Mouse (Mus musculus) retina, adult 2 months (tissue): ENCODE measurements around the gene Gpha2.
A peak's percentile ranks its signal among the peaks of the same experiment; 100 is the strongest.

ENCODE experiments used
- DNase-seq: peaks from one replicate; pipeline ENCODE4 v3.0.0-alpha.2; 2012; ENCODE audit warnings: low read depth, low spot score

The Gpha2 gene

DNA sequence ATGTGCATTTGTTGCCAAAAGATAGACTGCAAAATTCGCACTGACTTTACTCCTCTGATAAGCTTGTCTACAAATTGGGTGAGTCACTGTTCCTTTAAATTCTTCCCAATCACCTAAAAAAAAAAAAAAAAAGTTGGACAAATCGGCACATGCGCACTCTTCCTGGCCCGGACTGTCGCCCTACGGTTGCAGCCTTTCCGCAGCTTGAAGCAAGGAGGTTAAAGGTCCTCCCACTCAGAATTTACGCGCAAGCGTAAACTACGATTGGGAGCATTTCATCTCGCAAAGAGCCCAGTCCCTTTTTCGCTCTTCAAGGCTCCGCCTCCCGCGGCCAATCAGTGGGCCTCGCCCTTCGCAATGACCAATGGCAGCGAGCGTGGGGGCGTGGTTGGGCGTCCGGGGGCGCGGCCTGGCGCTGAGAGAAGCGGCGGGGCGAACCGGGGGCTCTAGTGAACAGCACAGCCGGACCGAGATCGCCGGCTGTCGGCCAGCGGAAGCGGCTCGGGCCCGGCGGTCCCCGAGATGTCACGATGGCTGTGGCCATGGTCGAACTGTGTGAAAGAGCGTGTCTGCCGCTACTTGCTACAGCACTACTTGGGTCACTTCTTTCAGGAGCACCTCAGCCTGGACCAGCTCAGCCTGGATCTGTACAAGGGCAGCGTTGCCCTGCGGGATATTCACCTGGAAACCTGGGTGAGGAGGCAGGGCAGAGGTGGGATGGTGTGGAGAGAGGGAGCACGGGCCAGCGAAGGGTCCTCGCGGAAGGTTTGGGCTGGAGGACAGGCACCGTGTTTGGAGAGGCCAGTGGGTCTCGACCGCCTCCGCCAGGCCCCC is 15.3 kb downstream of the Gpha2 start, which contains the start of gene Atg2a:
Gene Atg2a, plus strand, starts transcription at position 395 of the 834 bp plus-strand sequence.
- peak; percentile 96 for DNase-seq

DNA sequence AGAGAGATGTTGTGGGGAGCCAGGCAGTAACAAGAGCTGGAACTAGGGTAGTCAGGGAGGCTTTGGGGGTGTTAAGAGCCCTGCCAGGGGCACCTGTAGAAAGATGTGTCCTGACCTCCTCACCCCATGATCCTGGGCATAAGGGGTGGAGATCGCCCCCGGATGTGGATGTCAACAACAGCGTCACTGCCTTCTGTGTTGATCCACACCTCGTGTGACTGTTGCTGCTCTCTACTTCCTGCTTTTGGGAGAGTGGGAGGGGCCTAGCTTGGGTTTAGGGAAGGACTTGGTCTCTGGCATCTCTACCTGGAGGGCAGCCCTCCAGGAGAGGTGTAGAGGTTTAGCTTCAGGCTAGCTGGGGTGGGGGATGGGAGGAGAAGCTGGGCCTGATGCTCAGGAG is 16.1 kb downstream of the Gpha2 start:
- no peak for DNase-seq

DNA sequence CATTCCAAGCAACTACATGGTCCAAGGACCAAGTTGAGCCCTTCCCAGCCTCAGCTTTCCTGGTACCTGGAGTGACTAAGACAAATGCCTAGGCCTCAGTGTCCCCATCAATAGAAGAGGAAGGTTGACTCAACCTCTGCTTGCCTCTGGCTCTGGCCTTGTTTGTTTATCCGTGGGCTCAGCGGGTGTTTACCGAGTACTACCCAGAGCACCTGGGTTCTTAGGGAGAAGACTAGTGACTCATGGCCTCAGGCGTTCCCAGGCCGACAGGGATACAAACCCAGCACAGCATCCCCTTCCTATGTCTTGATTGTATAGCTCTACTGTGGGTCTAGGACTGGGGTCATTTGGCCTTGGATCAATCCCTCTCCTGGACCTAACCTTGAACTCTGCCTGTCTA is 17.0 kb downstream of the Gpha2 start:
- no peak for DNase-seq

DNA sequence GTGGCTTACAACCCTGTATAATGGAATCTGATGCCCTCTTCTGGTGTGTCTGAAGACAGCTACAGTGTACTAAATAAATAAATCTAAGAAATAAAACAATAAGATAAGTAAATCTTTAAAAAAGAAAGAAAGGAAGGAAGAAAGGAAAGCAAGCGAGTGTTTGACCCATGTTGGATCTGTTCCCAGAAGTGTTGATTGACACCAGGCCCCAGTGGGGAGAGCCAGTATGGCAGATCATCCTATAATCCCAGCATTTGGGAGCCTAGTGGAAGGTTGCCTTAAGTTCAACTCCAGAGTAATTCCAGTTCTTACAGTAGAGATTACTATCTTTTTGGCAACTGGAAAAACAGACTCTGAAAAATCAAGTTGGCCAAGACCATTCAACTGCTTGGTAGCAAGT is 19.6 kb downstream of the Gpha2 start:
- no peak for DNase-seq

DNA sequence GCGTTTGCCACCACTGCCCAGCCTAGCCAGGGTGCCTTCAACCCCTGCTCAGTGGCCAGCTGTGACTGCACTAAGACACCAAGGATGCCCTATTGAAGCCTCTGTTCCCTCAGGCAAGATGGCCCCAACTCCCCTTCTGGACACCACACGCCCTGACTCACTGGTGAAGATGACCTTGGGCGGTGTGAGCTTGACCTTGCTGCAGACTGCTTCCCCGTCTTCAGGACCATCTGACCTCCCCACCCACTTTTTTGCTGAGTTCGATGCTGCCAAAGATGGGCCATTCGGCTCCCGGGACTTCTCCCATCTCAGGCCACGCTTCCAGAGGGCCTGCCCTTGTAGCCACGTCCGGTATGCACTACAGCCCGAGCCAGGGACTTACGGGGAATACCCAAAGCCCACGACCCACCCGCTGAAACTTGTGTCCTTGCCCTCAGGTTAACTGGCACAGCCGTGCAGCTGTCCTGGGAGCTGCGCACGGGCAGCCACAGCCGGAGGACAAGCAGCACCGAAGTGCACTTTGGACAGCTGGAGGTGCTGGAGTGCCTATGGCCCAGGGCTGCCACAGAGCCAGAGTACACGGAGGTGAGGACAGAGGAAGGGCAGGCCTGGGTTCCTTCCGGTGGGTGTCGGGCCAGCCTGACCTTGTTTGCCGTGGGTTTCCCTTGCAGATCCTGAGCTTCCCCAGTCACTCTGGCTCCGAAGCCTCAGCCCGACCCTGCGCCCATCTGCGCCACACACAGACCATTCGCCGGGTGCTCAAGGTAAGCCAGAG is 21.5 kb downstream of the Gpha2 start:
- no peak for DNase-seq

DNA sequence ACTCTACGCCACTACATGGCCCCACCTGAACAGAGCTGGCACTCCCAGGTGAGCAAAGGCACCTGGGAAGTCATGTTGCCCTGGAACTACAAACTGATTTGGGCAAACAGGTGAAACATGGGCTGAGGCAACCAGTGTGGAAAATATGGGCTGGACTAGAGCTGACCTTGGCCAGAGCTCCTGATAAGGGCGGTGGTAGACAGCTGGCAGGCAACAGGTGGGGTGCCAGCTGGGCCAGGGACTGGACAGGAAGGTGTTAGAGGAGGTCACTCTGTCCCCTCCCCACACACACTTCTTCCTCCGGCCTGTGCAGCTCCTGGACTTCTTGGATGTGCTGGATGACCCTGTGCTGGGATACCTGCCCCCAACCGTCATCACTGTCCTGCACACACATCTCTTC is 26.8 kb downstream of the Gpha2 start:
- no peak for DNase-seq

DNA sequence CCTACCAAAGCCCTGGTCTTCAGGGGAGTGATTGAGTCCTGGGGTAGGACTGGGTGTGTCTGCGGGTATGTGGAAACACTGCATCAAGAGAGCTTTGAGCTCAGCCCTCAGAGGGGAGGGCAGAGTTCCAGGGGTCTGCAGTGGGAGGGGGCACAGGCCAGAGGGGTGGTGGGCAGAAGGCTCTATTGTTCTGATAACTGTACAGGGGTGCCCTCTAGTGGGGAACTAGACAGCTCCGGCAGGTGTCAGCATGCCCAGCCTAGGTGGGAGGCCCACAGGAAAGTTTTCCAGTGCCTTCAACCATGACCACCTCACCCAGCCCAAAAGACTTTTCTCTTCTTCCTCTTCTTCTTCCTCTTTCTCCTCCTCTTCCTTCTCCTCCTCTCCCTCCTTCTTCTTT is 34.2 kb downstream of the Gpha2 start:
- DNase-seq = no peak

DNA sequence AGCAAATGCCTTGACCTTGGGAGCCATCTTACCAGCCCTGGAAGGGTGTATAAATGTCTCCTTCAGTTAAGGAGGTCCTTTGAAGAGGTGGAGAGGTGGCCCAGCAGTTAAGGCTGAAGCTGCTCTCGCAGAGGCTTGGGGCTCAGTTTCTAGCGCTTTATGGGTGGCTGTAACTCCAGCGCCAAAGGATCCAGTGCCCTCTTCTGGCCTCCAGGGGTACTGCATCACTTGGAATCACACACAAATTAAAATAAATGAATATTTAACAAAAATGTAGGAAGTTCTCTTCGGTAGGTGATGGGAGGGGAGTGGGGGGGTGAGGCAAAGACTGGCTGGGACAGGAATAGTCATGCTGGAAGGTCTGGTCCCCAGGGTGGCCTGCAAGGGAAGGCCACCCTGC is 34.8 kb downstream of the Gpha2 start:
- DNase-seq = no peak

DNA sequence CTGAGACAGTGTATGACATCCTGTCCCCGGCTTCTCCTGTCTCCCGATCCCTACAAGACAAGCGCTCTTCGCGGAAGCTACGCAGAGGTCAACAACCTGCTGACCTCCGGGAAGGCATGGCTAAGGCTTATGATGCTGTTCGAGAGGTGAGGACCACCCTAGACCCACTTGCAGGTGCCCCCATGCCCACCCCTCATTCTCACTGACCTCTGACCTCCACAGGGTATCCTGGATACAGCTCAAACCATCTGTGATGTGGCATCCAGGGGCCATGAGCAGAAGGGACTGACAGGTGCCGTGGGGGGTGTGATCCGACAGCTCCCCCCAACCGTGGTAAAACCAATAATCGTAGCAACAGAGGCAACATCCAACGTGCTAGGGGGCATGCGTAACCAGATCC is 35.2 kb downstream of the Gpha2 start:
- DNase-seq = no peak

DNA sequence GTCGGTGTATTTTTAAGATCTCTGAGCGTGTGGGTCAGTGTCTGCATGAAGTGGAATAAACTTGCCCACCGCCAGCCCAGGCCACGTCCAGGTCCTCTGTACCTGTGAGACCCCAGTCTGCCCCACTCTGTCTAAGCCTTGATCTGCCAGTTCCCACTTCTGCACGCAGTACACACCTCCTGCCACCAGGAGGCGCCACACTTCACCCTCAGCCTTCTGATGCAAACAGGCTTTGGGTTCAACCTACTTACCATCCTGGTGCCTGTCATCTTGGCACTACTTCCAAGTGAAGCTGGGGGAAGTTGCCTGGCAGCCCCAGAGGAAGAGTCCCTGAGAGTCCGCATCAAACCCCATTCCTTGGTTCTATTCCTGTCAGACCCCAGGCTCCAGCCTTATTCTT is 36.0 kb downstream of the Gpha2 start:
- peak; percentile 25 for DNase-seq

DNA sequence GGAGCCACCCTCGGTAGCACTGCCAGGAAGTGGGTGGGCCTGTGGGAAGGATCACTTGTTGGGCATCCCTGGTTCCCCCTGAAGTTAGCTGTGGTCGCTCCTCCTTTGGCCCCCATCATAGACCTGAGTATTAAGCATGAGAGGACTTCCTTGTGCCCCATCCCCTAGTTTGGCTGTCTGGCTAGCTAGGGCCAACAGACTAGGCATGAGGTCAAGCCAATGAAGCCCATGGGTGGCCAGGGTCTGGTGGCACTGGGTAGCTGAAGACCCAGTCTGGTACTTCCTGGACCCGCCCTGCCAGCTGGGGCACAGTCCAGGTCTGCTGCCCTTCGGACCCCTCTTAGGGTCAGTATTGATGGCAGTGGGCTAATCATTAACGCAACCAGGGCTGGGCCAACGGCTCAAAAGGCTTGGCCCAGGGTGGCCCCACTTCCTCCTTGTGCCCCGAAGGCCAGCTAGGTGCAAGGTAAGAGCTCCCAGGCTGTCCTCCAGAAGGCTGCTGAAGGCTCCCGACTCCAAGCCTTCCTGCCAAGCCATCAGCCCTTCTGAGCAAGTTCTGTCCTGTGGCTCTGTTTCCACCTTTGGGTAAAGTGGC is 36.8 kb downstream of the Gpha2 start:
- DNase-seq = no peak

DNA sequence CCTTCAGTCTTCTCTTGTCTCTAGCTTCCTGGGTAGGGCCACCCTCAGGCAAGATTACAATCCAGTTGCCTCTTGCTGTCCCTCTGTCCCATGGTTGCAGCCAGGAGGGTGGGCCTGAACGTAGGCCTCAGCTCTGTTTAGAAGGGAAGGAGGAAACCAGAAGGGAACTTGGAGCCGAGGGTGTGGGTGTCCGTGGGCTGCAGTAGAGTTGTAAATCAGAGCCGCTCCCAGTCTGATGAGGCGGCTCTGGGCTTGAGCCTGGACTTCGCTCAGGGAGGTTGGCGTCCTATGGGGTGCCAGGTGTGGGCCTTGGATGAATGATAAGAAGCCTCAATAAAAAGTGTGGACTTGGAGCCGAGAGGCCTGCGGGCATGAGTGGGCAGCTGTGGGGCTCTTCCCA is 38.0 kb downstream of the Gpha2 start:
- no peak for DNase-seq

DNA sequence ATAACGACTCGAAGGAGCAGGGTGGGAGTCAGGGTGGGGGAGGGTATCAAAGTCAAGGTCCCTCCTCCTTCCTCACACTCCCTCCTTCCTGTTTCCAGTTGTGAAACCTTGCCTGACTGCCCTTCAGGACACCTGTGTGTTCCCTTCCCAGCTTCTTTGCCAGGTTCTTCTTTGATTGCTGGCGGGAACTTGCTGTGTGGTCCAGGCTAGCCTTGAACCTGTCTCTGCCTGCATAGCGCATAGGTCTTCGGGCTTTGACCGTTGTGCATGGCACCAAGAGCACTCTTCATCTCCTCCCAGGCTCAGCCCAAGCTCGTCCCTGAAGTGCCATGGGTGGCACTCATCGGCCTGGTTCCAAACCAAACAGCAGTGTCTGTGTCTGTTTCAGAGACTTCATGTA is 38.8 kb downstream of the Gpha2 start:
- DNase-seq = no peak

DNA sequence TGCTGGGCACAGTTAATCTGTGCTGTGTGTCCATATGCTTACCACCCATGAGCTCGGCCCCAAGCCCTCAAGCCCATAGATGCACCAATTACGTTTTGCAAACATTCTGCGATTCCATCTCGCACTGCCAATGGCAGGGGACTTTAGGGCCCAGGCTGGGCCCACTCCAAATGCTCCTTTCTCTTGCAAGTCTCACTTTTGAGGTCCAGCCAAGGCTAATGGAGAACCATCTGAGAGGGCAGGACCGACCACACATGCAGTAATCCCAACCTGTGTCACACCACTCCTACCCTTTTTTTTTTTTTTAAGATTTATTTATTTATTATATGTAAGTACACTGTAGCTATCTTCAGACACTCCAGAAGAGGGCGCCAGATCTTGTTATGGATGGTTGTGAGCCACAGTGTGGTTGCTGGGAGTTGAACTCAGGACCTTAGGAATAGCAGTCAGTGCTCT is 39.6 kb downstream of the Gpha2 start:
- no peak for DNase-seq

DNA sequence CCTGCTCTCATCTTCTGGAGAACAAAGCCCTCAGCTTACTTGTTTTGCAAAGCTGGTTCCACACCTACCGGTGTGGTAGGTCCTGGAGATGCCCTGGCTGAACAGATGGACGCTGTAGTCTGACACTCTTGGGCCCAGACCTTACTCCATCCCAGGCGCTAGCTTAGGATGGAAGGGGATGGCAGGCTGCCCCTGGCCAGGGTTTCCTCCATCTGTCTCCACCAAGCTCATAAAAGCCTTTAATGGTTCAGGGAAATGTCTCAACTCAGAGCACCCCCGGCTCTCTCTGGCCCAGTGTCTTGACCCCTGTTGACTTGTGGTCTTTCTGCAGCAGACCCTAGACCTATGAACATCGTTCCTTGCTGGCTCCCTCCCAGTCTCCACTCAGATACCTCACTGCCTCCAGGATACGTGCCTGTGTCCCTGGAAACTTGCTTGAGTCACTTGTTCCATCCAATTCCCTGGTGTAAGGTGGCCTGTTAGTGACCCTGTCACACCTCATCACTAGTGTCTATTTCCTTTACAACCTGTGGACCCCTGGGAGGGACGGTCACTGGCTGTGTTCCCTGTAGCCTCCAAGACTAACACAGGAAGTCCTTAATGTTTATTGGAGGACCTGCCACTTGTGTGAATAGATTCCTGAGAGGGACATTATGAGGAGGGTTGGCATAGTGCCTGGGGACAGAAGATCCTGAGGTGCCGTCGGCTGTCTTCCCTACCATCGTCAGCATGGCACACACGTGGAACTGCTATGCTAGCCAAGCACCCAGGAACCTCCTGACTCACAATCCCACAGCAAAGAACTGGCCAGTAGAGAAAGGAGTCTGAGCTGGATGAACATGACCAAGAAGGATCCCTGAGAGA is 41.4 kb downstream of the Gpha2 start:
- no peak for DNase-seq

DNA sequence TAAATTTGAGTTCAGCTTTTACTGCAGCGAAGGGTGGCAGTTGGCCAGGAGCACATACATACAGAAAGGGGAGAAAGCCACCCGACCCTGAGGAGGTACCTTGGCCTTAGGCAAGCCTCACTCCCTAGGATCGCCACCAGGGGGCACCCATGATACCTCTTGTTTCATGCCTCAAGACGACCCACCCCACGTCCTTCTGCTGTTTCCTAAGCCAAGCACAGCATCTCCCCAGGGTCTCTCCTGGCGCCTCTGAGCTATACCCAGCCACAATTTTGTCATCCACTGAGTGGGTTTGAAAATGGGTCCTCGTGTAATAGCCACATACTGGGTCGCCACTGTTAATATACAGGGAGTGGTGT is 42.0 kb downstream of the Gpha2 start:
- DNase-seq = peak; percentile 40

DNA sequence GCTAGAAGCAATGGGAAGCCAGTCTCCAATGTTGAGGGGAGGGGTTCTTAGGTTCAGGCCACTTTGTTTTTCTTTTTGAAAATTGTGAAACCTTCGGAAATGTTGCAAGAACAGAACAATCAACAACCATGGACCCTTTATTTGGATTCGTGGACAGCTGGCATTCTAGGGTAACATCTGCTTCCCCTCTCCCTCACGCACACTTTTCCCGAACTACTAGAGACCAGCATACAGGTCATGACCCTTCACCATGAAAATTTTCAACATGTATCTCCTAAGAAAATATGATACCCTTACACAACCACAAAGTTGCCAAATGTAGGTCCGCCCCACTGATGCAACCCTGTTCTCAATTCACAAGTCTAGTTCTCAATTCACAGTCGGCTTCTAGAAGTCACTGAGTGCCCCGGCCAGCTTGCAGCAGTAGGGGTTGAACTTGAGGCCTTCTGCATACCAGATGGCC is 42.5 kb downstream of the Gpha2 start:
- no peak for DNase-seq

DNA sequence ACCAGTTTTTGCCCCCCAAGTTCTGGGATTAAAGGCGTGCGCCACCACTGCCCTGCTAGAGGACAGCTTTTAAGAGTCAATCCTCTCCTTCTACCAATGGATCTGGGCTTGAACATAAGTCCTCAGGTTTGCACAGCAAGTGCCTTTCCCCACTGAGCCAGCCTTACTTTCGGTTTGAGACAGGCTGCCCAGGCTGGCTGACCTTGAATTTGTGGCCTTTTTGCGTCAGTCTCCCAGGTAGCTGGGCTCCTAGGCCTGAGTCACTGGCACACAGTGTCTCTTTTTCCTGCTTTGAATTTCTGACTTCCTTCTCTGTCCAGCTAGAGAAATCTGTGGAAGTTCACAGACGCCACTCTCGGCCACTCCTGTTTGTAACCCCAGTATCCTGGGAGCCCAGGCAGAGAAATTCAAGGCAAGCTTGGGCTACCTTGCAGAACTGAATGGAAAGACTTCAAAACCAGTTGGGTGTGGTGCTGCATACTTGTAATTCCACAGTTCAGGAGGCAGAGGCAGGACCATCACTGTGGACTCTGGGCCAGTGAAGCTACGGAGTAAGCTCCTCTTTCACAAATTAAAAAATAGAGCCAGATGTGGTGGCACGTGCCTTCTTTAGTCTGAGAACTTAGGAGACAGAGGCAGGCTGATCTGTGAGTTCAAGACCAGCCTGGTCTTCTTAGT is 43.8 kb downstream of the Gpha2 start:
- DNase-seq = no peak

DNA sequence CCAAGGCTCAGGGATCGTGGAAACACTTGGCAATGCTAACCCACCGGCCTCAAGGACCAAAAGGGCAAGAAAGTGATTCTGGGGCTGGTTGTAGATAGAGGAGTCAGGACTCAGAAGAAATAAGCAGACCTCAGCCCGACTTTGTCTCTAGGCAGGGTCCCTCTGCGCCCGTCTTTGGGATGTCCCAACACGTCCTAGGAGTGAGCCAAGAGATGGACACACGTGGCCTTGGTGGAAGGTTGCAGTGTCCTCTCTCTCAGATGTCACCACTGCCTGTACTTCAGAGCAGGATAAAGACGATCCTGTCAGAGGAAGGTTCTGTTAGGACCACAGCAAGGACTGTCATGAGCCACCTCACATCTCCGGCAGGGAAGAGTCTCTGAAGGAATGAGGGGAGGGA is 44.5 kb downstream of the Gpha2 start:
- DNase-seq = no peak

DNA sequence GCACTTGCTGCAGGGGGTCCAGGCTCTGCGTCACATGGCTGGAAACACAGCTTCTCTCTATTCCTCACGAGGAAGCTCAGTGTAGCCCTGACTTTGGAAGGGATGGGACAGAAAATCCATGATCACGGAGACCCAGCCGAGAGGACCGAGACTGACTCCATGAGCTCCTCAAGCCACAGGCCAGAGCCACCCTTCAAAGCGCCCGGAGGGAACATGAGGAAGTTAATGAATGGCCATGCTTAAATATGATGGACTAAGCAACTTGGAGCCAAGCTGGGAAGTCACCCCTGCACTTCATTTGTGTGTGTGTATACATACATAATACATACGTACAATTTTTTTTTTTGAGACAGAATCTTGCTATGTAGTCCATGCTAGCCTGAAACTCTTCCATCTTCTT is 45.0 kb downstream of the Gpha2 start:
- DNase-seq = no peak

DNA sequence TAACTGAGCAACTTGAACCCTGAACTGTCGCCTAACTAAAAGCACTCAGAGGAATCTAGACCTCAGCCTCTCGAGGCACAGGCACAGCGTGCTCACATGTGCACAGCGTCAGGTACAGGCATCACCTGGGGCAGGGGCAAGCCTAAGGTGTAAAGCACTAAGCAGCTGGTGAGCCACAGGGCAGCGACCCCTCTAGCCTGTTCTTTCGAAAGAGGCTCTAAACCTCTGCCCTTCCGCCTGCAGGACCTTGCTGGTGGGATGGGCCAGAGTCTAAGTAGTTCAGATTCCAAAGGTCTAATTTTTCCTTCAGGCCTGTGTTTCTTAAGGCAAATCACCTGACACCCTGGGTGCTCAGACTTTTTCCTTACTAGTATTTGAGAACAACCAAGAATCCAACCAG is 45.9 kb downstream of the Gpha2 start:
- no peak for DNase-seq
